Mouse (Mus musculus) heart, adult 9 months (tissue): ENCODE data around the gene Tpr.

Experiments used
- DNase-seq, 2 experiments: peaks; one replicate each; pipeline ENCODE4 v3.0.0; 2022; ENCODE audit warnings: low spot score in 2 of 2

The Tpr gene

GRCm38 (mm10) chr1:150460595-150460994 lies 68.0 kb downstream of the Tpr start:
- no peak for DNase-seq

- no peak for DNase-seq
These were observed 70.4 kb downstream of the Tpr start for GRCm38 (mm10) chr1:150463068-150463467.

- DNase-seq = no peak
These were observed 71.1 kb downstream of the Tpr start for GRCm38 (mm10) chr1:150463691-150464090.

DNA sequence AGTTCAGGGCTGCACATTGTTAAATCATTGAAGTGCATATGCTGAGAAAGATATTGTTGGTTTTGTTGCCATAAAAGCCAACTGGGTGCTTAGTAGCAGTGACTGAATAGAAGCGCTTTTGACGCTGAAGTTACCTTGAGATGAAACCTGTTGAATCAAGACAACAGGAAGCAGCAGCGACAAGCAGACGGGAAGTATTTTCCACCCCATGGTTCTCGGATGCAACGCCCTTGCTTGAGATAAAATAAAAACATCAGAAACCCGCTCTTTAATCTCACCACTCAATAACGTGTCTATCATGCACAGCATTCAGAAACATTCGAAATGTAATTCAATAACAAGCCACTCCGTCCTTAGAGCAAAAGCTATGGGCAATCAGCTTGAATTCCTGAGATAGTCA lies 72.7 kb downstream of the Tpr start:
- DNase-seq = no peak

GRCm38 (mm10) chr1:150466132-150466531 lies 73.5 kb downstream of the Tpr start, which contains the start of gene Prg4:
TSS of gene Prg4 (minus strand) at chr1:150466165.
- peak; percentile 54 to 62 for DNase-seq

- DNase-seq = no peak
These were observed 77.4 kb downstream of the Tpr start for GRCm38 (mm10) chr1:150469992-150470391.

DNA sequence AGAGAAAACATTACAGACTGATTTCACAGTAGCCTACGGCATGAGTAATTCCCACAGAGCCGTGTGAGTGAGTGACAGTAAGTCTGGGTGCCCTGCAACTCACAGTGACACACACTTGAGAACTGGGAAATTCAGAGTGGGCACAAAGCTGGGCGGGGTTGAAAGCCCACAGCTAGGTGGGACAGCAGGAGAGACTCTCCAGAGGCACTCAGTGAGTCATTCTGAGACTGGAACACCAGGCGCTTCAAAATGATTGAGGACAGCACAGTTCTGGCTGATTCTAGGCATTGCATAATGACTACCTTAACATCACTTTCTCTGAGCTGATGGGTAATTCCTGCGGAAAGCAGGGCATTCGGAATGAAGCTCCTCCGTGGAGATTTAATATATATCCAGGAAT lies 79.9 kb downstream of the Tpr start:
- no peak for DNase-seq

DNA sequence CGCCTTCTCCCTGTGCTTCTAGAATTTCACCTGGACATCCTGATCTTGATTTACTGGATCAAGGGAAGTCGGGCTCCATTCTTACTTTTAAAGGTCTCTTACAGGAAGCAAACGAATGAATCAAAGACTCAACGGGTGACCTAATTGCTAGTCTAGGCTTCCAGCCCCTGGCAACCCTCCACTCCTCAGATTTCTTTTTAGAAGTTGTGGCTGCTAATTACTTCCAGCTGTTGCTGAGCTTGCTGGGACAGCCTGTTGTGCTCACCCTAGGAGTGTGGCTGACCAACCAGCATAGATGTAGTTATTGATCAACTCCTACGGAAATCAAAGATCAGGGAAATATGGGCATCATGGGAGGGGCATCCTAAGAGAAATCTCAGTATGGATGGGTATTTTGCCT lies 88.0 kb downstream of the Tpr start:
- DNase-seq = peak; percentile 52 to 72

DNA sequence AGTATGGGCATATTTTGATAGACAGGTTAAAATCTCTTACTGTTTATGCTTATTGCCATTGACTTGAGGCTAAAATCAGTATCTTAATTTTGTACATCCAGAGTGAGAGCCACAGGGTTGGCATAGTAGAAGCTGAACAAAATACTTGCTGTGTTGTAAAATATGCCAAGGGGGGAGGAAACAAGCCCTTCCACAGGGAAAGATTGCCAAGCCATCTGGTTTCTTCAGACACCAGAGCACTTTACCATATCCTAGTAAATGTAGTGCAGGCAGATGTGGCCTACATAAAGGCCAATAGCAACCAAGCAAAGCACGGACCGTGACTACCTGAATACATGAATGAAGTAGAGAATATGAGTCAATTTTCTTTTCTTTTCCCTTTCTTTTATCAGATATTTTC lies 96.5 kb downstream of the Tpr start:
- DNase-seq = no peak

DNA sequence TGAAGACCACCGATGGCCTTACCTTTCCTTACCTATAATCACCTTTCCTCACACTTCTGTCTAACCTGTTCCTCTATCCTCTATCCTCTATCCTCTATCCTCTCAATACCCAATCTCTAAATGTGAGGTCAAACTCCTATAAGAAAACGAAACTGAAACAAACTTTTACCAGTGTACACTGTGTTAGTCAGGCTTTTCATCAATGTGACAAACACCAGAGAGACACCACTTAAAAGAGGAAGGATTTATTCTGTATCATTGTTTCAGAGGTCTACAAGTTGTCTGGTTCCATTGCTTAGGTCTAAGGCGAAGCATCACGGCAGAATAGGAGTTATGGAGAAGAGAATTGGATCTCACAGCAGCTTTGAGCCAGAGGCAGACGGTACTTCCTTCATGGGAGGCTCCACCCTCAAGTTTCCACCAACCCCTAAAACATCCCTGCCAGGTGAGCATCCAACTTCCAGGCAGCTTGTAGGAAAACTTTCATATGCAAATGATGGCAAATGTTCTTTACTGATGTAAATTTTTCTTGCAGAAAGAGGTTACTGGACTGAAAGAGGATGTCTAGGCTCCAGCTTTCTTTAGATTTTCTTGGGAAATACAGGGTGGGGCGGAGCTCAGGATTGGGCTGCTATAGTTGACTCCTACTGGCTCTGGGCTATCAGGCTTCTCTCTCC lies 104.1 kb downstream of the Tpr start:
- no peak for DNase-seq

DNA sequence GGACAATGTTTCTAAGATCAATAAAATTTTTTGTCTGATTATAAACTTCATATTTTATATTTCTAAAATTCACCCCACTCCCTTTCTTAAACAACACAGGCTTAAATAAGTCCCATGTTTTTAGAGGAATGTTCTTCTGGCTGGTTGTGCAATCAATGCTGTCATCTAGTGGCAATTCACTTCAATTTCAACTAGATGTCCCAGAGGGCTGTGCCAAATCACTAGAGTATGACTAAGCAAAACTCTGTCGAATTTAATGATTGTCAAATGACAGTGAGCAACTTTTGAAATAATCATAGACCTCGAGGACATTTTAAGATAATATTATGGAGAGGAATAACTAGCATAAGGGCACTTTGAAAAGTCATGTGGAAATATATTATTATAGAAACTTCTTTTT lies 105.1 kb downstream of the Tpr start:
- peak; percentile 34 to 44 for DNase-seq

GRCm38 (mm10) chr1:150498177-150498576 lies 105.5 kb downstream of the Tpr start:
- DNase-seq = no peak
